Mouse (Mus musculus): ENCODE results near the gene Cxadr.

GRCm38 (mm10) chr16:78389122-78389521 is 87.8 kb downstream of the Cxadr start:
- TF ChIP-seq TAL1 (IDR thresholded peaks at IDR 0.05; ENCODE audit: low read length) (no peak), ZNF384 (IDR thresholded peaks at IDR 0.05; ENCODE audit: low read depth, low read length) (no peak), E2F4 (IDR thresholded peaks at IDR 0.05; ENCODE audit: borderline replicate concordance, low read depth, low read length) (no peak), NRF1 (IDR thresholded peaks at IDR 0.05; ENCODE audit: insufficient read depth, low read depth, low read length, poor library complexity, severe bottlenecking) (no peak), POLR2AphosphoS2 (IDR thresholded peaks at IDR 0.05; ENCODE audit: low read length) (no peak), MYC (IDR thresholded peaks at IDR 0.05; ENCODE audit: low read depth, low read length) (no peak), POLR2A (IDR thresholded peaks at IDR 0.05; ENCODE audit: control insufficient read depth in 1 of 2, insufficient read depth in 1 of 2, low read depth in 1 of 2, low read length in 2 of 2, poor library complexity in 1 of 2) (no peak), CTCF (IDR thresholded peaks at IDR 0.05 in 2 of 3, conservative IDR thresholded peaks at IDR 0.05 in 1 of 3; ENCODE audit: control insufficient read depth in 1 of 3, insufficient read depth in 1 of 3, low read depth in 2 of 3, low read length in 3 of 3, poor library complexity in 1 of 3, severe bottlenecking in 1 of 3) (no peak), ETS1 (IDR thresholded peaks at IDR 0.05; ENCODE audit: low read depth, low read length) (no peak)
